Mouse (Mus musculus) left cerebral cortex, postnatal 10 days (tissue): ENCODE results near the gene Olfr484. TPM values are rescaled to one million over a fixed set of nuclear protein-coding genes. Genes with fewer than 3 reads are reported as not detected.
"Not testable (repeated sequence)": the region's sequence is repeated elsewhere in the genome, so short reads cannot be mapped to it uniquely, and the experiment has no call there.

Experiments
- DNase-seq, 2 experiments: peaks; one replicate each; pipeline ENCODE4 v3.0.0; 2021 to 2022; ENCODE audit warnings: low spot score in 2 of 2, mixed read lengths in 1 of 2; ENCODE audit errors: extremely low spot score in 1 of 2
- intact Hi-C: fragments of 180-260 bp; cut with DNase I; formaldehyde crosslinking; loops from one replicate; pipeline ENCODE4 v1.15.1; 2025
- total RNA-seq, 2 experiments: library from RNA; stranded (reverse); gene quantifications; 2 replicates each; pipeline ENCODE4 v1.2.3; 2021

Gene Olfr484
- total RNA-seq: not detected

DNA sequence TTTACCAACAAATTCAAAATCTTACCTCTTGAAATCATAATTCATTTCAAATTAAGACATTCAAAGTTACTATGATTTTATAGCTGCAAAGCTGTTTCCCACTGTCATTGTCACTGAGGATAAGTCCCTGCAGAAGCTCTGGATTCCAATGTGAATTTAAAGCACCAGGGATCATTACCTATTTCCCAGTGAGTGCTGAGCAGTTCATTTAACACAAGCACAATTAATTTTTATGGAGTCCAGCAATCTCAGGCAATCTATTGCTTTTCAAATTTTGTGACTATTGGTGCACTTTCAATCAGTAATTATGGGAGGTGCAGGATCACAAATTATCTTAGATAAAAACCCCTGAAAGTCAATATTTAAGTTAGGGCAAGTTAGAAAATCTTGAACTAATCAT lies at the start of gene Olfr484:
TSS of gene Olfr484 (minus strand) at position 101 of the 400 bp plus-strand sequence.
- intact Hi-C loops: no loop called here
- no peak for DNase-seq

DNA sequence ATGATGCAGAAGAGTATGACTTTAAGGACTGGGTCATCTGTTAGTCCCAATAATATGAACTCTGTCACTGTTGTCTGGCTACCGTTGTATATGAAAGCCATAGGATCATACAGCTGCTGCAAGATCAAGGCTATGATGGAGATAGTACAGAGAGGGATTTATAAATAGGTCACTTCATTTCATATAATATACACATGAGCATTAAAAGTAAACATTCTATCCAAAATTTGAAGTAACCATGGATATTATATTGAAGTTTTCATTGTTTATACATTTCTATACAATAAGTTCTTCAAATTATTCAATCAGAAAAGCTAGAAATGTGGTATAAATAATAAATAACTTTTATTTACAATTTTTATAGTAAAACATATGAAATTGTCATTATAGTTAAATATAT lies 45.4 kb upstream of the Olfr484 start, which contains the start of gene Olfr486:
TSS of gene Olfr486 (minus strand) at position 101 of the 400 bp plus-strand sequence.
- DNase-seq, intact Hi-C loops: not testable (repeated sequence)

- DNase-seq: no peak
- intact Hi-C loops: no loop called here
Observed at GRCm38 (mm10) chr7:108159771-108160170, 32.5 kb upstream of the Olfr484 start, which contains the start of gene Olfr485. Olfr485 (minus strand) TSS chr7:108159871.

GRCm38 (mm10) chr7:108121416-108121815 lies 5.8 kb downstream of the Olfr484 start:
- intact Hi-C loops: no loop called here
- no peak for DNase-seq

DNA sequence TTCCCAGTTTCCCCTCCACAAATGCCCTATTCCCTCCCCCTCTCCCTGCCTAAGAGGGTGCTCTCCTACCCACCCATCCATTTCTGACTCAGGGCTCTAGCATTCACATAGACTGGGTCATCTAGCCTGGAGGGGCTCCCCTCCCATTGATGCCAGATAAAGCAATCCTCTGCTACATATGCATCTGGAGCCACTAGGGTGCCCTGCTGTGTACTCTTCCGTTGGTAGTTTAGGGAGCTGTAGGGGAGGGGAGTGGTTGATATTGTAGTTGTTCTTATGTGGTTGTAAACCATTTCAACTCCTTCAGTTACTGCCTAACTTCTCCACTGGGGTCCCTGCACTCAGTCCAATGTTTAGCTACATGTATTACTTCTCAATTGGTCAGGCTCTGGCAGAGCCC lies 6.6 kb downstream of the Olfr484 start:
- intact Hi-C loops: no loop called here
- no peak for DNase-seq

DNA sequence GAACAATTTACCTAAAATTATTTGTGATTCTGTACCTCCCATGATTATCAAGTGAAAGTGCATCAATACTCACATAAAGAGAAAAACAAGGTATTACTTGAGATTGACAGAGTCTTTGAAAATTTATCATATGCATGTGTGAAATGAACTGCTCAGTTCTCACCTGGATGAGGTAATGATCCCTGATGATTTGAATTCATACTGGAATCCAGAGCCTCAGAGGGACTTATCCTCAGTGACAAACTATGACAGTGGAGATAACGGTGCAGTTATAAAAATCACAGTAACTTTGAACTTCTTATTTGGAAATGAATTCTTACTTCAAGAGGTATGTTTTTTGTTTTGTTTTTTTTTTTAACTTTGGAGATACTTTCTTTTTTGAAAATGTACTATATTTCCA lies 26.7 kb downstream of the Olfr484 start, which contains the start of gene Olfr483:
TSS of gene Olfr483 (plus strand) at position 301 of the 400 bp plus-strand sequence.
- no peak for DNase-seq
- intact Hi-C loops: no loop called here

- intact Hi-C loops: no loop called here
- no peak for DNase-seq
Observed at GRCm38 (mm10) chr7:108097486-108097885, 29.8 kb downstream of the Olfr484 start, which contains the start of gene Olfr482. Olfr482 (minus strand) TSS chr7:108097586.

DNA sequence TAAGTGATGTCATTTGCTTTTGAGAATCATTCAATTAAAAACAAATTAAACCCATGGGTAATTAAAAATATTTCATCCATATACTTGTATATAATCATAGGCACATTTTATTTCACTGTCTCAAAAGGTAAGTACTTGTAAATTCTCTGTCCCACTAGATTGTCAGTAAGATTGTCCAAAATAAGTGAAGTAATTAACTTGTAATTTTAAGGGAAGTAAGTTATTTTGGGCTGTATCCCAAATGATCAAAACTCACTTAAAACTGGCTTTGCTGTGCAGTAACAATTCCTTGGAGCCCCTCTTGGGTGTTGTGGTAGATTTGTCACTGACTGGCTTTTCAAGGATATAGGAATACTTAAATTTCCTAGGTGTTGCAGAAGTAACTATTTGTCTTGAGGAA lies 47.7 kb downstream of the Olfr484 start, which contains the start of gene Olfr481:
TSS of gene Olfr481 (plus strand) at position 301 of the 400 bp plus-strand sequence.
- no peak for DNase-seq
- intact Hi-C loops: no loop called here

Other genes starting within 250 kb of the Olfr484 start
- not detected for gene Olfr472, start 229.5 kb downstream of the Olfr484 start, total RNA-seq
- not detected for gene Olfr473, start 197.0 kb downstream of the Olfr484 start, total RNA-seq
- not detected for gene Olfr474, start 172.8 kb downstream of the Olfr484 start, total RNA-seq
- gene Olfr476, start 162.6 kb downstream of the Olfr484 start, total RNA-seq: not detected
- gene Olfr477, start 140.8 kb downstream of the Olfr484 start, total RNA-seq: not detected
- gene Olfr478, start 93.5 kb downstream of the Olfr484 start, total RNA-seq: not detected
- not detected for gene Olfr479, start 76.8 kb downstream of the Olfr484 start, total RNA-seq
- not detected for gene Olfr480, start 60.1 kb downstream of the Olfr484 start, total RNA-seq
- not detected for gene Olfr481, start 47.6 kb downstream of the Olfr484 start, total RNA-seq
- 1 to 10 TPM; 1.5 to 1.7 TPM for gene Olfr482, start 29.9 kb downstream of the Olfr484 start, total RNA-seq
- gene Olfr483, start 26.6 kb downstream of the Olfr484 start, total RNA-seq: not detected
- not detected for gene Olfr485, start 32.4 kb upstream of the Olfr484 start, total RNA-seq
- gene Olfr486, start 45.3 kb upstream of the Olfr484 start, total RNA-seq: not detected
- gene Olfr487, start 87.2 kb upstream of the Olfr484 start, total RNA-seq: not detected
- not detected for gene Olfr488, start 130.9 kb upstream of the Olfr484 start, total RNA-seq
- gene Olfr490, start 161.5 kb upstream of the Olfr484 start, total RNA-seq: not detected
- gene Olfr491, start 186.0 kb upstream of the Olfr484 start, total RNA-seq: not detected
- not detected for gene Olfr492, start 196.2 kb upstream of the Olfr484 start, total RNA-seq
- not detected for gene Olfr493, start 219.5 kb upstream of the Olfr484 start, total RNA-seq
- not detected for gene Olfr494, start 237.9 kb upstream of the Olfr484 start, total RNA-seq